Mouse (Mus musculus): ENCODE results near the gene Dync1li1.
A peak's percentile ranks its signal among the peaks of the same experiment; 100 is the strongest.
"Not testable (repeated sequence)": the region's sequence is repeated elsewhere in the genome, so short reads cannot be mapped to it uniquely, and the experiment has no call there.

The Dync1li1 gene

DNA sequence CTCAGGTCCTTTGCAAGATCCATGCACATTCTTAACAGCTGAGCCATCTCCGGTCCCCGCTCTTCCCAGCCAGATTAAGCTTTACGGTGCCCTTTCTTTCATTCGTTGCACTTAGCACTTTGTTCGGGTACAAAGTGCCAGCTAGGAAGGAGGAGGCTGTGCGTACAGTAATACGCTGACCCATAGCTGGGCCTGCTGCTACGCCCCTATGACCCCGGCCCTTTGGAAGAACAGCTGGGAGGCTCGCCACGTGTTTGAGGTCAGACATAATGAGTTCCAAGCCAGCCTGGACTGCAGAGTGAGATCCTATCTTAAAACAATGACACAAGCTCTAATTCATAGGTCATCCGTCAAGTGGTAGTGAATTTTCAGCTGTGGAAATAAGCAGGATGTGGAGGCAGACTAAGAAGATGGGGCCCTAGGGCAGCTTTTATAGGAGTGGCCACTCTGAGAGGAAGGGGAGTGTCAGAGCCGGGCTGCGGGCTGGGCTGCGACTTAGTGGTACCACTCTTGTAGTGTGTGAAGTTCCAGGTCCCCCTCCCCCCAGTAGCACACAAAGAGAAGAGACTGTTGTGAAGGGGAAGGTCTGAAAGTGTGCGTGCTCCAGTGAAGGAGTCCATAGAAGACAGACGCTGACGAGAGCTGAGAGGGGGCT is 28.2 kb downstream of the Dync1li1 start:
- DNase-seq (ENCODE audit: extremely low read depth, insufficient read length, low spot score), result no peak

DNA sequence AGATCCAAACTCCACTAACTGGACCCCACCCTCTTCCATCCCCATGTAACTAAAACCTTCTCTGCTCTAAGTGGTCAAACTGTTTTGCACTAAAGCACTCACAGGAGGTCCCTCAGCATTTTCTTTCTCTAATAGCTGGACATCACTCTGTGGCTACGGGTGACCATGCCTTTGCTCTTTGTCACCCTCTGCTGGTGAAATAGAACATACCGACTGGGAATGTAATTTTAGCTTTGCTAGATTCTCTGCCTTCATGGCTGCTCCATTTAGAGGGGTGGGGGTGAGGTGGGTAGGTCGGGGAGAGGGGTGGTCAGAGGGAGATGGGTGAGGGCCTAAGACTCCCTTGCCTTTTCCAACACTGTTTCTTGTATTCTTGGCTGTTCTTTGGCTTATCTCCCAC is 38.7 kb downstream of the Dync1li1 start:
- DNase-seq (ENCODE audit: extremely low read depth, insufficient read length, low spot score), result no peak

DNA sequence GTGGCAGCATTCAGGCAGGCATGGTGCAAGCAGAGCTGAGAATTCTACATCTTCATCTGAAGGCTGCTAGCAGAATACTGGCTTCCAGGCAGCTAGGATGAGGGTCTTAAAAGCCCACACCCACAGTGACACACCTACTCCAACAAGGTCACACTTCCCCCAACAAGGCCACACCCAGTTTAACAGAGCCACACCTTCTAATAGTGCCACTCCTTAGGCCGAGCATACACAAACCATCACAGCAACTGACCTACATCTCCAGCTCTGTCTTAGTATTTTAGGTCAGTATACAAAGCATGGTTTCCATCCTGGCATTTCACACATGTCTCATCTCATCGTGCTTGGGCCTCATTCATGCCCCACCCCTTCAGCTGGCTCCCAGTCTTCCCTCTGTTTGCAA is 39.8 kb downstream of the Dync1li1 start:
- DNase-seq (ENCODE audit: extremely low read depth, insufficient read length, low spot score), result not testable (repeated sequence)

DNA sequence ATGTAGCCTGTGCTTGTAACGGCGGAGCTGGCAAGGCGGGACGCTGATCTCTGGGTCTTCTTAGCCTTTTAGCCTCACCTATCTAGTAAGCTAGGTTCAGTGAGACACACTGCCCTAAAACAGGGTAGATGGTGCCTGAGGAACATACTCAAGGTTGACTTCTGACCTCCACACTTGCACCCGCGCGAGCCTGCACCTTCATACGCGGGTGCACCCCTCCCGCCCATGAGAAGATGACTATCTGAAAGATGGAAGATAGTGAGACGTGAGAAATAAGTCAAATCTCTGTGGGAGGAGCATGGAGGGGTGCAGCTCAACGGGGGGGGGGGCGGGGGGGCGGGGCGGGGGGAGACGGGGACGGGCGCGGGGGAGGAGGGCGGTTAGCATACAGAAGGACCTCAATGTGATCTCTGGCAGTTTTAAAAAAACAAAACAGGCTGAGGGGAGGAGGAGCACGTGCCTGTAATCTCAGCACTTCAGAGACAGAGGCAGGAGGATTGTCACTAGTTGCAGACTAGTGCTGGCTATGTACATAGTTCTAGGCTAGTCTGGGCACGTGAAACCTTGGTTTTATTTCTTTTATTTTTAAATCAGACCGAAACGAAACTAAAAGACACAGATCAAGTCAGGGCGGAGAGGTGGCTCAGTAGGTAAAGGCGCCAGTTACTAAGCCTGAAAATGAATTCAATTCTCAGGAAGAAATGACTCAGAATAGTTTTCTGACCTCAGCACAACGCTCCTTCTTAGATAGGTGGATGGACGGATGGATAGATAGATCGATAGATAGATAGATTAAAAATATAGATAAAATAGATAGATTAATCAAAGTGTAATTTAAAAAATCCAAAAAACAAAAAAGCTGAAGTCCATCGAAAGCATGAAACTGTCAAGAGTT is 41.6 kb downstream of the Dync1li1 start:
- no peak for DNase-seq (ENCODE audit: extremely low read depth, insufficient read length, low spot score)

DNA sequence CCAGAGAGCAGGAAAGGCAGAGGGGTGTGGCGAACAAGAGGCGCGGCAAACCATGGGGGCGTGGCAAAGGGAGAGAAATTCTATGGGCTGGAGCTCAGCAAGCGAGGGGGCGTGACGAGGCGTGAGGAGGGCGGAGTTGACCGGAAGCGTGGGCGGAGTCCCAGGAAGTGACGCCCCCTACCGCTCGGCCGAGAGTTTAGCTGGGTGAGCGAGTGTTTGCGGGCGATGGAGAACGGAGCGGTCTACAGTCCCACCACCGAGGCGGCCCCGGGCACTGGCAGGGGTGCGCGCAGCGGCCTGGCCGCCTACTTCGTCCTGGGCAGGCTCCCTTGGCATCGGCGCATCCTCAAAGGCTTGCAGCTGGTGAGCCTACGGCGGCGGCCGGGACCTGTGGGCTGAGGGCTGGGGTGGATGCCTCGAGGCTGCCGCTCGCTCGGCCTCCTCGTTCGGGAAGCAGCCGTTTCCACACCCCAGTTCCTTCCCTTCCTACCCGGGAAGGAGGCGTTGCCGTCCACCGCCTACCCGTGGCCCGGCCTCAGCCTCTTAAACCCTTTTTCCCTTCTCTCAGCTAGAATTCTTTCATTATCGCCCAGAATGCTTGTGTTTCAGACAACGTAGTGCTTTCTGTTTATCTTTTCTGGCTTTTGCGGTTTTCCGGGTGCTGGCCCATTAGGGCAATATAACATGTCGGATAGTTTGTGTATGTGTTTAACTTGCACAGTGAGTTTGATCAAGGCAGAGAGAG is 42.6 kb downstream of the Dync1li1 start, which contains the start of gene Cmtm6:
Cmtm6 (plus strand) TSS at position 106 of the 745 bp plus-strand sequence.
- DNase-seq (ENCODE audit: extremely low read depth, insufficient read length, low spot score), result peak; percentile 96

DNA sequence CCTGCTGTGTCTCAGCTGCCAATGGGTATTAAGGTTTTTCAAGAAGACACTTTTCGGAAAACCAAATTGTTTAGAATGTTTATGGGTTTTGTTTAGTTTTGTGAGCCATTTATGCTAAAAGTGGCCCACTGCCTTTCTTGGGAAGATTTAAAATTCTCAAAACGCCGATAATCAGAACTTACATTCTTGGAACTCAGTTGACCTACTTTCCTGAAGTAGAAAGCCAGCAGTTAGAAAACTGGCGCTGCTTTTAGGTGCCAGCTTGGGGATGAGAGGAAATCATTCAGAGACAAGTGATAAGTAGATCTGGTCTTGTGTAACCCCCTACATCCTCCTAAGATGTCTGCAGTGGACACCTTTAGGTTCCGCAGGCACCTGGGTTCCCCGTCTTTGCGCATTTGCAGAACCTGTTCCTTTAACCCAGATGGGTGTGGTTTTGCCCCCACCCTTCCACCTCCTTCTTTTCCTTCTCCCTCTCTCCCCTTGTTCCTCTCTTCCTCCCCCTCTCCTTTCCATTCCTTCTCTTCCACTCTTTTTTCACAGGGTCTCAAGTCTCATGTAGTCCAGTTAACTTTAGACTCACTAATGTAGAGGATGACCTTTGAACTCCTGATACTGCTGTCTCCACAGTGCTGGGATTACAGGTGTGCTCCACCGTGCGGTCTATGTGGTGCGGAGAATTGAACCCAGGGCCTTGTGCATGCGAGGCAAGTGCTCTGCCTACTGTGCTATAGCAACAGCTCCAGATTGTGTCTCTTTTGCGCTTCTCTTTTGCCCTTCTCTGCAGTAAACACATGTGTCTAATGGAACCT is 43.5 kb downstream of the Dync1li1 start:
- DNase-seq (ENCODE audit: extremely low read depth, insufficient read length, low spot score), result no peak

DNA sequence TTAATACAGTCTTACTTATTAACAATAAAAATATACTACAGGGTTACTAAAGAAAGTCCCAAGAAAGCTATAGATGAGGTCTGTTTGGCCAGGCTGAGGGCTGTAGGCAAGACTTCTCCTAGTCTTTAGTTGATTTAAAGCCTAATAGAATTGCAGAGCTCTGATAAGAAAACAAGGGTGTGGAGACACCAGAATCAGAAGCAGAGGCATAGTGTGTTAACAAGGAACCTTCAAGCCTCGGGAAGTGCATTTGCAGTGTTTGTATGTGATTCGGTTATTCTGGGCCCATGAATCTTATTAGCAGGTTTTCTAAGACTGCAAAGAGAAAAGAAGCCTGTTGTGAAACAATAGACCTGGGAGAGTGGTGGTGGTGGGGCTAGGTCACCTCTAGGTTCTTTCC is 44.6 kb downstream of the Dync1li1 start:
- no peak for DNase-seq (ENCODE audit: extremely low read depth, insufficient read length, low spot score)

DNA sequence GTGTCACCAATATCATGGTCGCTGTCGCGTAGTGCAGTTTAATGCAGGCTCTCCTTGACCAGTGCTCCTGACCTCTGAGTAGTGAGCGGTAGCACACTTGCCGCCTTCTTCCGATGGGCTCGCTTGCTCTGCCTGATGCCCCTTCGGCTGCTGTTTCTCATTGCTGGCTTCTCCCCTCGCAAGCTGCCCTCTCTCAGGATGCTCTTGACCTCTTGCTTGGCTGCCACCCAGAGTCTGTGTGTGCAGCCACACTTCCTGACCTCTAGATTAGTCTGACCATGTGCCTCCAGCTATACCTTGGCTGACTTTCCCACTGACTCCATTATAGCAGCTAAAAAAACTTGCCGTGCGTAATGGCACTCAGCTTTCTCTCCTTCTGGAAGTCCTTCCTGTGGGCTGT is 47.9 kb downstream of the Dync1li1 start:
- no peak for DNase-seq (ENCODE audit: extremely low read depth, insufficient read length, low spot score)

DNA sequence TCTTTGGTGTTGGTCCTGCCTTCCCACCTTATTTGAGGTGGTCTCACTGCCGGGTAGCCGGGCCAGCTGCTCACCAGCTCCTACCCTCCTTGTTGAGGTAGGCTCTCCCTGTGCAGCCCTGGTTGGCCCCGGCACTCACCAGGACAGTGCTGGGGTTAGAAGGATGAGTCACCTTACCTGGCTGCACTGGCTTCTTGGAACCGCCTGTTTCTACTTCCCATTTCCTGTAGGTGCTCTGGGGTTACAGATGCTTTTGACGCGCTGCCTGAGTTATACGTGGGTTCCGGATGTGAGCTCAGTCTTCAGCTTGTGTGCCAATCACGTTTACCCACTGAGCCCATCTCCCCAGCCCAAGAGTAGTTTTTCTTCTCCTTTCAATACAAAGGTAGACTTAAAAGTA is 51.7 kb downstream of the Dync1li1 start:
- no peak for DNase-seq (ENCODE audit: extremely low read depth, insufficient read length, low spot score)

DNA sequence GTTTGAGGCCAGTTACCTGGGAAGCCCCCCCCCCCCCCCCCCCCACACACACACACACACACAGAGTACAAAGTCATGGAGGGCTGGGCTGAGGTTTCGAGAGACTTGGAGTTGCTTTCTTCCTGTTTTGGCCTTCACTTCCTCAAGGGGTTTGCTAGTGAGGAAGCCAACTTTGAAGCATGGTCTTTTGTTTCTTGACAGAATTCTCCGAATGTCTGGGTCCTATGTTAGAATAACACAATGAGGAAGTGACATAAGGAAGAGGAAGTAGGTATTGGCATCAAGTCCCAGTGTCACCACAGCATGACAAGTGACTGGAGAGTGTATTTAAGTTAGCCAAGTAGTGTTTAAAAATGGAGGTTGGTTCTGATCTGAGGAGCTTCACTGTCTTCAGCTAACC is 54.1 kb downstream of the Dync1li1 start:
- DNase-seq (ENCODE audit: extremely low read depth, insufficient read length, low spot score), result no peak

DNA sequence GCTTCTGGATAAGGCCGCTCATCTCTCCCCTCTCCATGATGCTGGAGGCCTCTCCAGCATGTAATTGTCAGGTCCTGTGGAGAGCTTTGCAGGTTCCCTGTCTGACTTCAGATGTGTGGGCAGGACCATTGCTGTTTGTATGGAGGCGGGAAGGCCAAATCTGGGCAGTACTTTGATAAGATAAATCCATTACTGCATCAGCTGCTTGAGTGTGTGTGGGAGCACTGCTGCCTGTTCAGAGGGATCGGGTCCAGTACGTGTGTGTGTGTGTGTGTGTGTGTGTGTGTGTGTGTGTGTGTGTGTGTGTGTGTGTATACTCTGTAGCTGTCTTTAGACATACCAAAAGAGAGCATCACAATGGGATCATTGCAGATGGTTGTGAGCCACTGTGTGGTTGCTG is 56.6 kb downstream of the Dync1li1 start:
- DNase-seq (ENCODE audit: extremely low read depth, insufficient read length, low spot score), result no peak

DNA sequence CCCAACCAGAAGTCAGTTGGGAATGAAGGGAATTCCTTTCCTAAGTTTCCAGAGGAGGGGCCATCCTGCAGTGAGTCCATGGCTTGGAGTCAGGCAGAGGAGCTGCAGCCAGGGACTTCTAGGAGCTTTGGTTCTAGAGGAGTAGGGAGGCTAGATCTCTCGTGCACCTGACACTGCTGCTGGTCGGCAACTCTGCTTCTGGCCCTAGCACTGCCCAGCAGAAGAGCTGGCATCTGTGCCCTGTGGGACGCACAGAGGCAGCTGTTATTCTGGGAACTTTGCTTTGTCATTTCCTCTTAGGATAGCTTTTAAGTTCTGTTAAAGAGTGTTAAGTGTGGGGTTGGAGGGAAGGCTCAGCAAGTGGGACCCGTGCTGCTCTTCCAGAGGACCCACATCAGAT is 57.1 kb downstream of the Dync1li1 start:
- DNase-seq (ENCODE audit: extremely low read depth, insufficient read length, low spot score), result no peak

DNA sequence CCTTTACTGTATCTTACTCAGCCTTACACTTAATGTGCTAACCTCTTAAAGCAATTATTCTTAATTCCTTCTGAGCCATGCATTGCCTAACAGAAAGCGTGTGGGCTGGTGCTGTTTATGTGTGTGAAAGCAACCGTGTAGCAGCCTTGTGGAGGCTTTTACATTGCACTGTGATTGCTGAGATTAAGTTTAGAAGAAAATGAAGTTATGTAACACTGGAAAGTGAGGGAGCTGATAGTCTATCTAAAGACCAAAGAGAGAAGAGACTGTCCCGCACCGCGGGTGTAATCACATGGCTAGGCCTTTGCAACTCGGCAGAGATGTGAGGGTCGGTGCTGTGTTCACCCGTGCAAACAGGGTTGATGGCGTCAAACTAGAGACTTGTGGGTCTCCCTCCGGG is 58.4 kb downstream of the Dync1li1 start:
- no peak for DNase-seq (ENCODE audit: extremely low read depth, insufficient read length, low spot score)

DNA sequence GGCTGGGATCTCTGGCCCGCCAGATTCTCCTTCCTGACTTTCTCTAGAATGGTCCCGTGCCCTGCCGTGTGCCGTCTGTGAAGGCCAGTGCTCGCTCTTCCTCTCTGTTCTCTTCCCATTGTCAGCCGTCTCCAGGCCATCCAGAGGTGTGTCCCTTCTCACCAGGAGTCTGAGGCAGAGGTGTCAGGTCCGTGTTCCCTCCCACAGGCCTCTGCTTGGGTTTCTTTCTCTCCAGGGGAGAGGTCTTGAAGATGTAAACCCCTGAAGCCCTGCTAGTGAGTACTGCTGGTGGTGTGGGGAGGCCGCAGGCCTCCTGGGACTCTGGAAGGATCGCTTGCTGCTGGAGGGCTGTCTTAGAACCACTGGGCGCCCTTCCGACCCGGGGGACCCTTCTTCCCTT is 58.9 kb downstream of the Dync1li1 start:
- DNase-seq (ENCODE audit: extremely low read depth, insufficient read length, low spot score), result no peak

DNA sequence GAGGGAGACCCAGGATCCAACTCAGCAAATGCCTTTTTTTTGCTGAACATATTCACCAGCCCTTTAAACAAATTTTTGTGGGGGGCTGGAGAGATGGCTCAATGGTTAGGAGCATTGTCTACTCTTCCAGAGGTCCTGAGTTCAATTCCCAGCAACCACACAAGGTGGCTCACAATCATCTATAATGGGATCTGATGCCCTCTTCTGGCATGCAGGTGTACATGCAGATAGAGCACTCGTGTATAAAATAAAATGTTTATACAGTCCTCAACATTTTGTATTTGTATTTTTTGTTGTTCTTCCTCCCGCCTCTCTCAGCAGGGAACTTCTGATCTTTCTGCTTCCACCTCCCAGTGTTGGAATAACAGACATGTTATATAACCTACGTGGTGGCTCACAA is 63.0 kb downstream of the Dync1li1 start:
- no peak for DNase-seq (ENCODE audit: extremely low read depth, insufficient read length, low spot score)

DNA sequence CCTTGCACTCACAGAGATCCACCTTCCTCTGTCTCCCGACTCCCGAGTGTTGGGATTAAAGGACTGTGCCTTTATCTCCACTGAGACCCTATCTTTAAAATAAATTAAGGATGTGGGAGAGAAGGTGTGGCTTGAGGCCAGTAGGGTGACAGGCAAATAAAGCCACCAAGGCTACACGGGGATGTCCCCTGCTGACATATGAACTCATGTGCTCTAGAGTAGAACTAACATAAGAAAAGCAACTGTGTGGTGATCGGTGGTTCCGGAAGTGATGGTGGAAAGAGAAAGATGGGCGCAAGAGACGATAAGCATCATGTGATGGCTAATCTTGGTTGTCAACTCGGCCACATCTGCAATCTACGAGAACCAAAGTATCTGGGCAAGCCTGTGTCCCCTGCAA is 63.7 kb downstream of the Dync1li1 start:
- DNase-seq (ENCODE audit: extremely low read depth, insufficient read length, low spot score), result no peak

DNA sequence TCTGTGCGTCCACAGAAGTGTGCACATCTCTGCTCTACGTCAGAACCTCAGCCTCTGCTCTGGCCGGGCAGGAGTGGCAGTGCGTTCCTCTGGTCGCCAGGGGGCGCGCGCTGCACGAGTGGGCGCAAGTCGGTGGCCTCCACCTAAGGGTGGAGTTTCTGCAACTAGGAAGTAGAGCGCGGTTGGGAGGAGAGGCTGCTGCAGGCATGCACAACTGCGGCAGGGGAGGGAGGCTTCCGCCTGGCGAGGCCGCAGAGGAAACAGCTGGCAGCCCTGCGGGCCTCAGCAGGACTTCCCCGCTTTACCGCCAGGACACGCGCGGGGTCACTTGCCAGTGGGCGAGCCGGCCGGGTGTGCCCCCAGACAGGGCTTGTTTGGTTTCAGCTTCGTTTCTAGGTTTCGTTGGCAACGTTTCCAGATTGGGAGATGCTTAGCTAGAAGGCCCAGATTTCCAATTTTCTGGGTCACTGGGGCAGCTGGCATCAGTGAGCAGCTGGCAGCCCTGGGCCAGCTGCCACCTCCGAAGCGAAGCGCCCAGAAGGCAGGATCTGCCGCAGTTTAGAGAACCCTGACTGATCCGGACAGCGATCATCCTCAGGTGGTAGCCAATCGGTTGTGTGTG is 64.4 kb downstream of the Dync1li1 start:
- DNase-seq (ENCODE audit: extremely low read depth, insufficient read length, low spot score), result peak; percentile 97

DNA sequence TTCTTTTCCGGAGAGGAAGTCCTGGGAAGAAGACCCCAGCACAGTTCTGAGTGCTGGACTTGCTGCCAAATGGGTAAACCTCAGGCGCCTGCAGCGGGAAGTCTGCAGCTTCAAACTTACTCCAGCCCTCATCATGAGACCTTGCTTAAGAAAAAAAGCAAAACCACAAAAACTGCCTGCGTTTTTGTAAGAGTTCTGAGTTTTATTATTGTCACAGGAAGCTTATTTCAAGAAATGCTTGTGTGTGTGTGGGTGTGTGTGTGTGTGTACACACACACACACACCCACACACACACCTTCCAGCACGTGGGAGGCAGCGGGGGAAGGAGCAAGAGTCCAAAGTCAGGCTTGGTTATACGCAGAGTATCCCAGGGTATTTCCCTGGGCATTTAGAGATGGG is 69.7 kb downstream of the Dync1li1 start:
- DNase-seq (ENCODE audit: extremely low read depth, insufficient read length, low spot score), result no peak

DNA sequence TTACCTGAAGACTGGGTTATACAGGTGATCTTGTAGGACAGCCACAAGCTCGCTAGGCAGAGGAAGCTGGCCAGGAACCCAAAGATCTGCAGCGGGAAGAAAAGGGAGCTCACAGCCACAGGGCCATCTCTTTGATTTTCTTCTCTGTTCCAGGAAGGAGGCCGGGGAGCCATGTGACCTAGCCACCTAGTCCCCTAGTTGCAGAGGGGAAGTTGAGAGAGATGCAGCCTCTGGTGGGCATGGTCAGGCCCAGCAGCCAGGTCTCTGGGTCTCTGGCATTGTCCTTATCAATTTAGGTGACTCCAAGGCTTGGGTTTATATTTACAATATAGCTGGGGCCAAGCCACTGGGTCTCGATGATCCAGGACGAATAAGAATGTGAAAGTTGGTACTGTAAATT is 70.2 kb downstream of the Dync1li1 start:
- no peak for DNase-seq (ENCODE audit: extremely low read depth, insufficient read length, low spot score)

DNA sequence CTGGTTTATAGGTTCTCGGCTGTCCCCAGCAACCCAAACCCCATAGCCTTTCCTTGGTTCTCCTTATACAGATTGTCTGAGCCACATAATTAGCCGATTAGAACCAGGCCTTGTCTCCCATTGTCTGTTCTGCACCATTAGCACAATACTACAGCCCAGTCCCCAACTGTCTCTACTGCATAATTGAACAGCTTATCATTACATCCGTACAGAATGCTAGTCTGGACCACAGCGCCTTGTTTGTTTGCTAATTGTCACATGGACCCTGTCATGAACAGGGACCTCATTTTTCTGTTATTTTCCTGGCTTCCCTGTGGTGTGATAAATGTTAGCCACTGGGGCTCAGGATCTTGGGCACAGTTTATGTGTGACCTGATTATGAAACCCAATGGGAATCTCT is 71.3 kb downstream of the Dync1li1 start:
- no peak for DNase-seq (ENCODE audit: extremely low read depth, insufficient read length, low spot score)
